Mouse (Mus musculus): ENCODE measurements around the gene Syngap1.

DNA sequence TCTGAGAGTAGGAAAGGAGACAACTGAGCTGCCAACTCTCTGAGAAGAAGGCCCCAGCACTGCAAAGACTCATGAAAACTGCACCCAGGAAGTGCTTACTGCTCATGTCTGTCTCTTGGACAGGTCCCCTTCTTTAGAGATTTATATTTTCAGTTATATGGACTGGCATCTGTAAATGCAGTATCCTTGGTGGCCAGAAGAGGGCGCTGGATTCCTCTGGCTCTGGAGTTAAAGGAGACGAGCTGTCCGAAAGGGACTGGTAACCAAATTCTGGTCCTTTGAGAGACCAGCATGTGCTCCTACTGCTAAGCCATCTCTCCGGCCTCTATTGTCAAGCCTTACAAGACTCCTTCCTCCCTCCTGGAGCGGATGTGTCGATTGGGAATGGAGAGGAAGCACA lies 60.8 kb downstream of the Syngap1 start:
- TF ChIP-seq CTCF (conservative IDR thresholded peaks at IDR 0.05; ENCODE audit: insufficient read depth, insufficient read length, low read depth, low read length) (peak; percentile 53), POLR2A (IDR thresholded peaks at IDR 0.05; ENCODE audit: low read depth, low read length) (no peak)

All from kidney, adult 2 months (tissue).